Mouse (Mus musculus) T-helper 2 cell (primary cell): Measurements from ENCODE around the gene Blcap.

ENCODE experiments used
- in situ Hi-C: fragments of 300-600 bp; cut with MboI, MseI; formaldehyde crosslinking; loops from one replicate; pipeline ENCODE4 v1.15.1; 2025; ENCODE audit warnings: high pct_unique_total_duplicates

The Blcap gene

DNA sequence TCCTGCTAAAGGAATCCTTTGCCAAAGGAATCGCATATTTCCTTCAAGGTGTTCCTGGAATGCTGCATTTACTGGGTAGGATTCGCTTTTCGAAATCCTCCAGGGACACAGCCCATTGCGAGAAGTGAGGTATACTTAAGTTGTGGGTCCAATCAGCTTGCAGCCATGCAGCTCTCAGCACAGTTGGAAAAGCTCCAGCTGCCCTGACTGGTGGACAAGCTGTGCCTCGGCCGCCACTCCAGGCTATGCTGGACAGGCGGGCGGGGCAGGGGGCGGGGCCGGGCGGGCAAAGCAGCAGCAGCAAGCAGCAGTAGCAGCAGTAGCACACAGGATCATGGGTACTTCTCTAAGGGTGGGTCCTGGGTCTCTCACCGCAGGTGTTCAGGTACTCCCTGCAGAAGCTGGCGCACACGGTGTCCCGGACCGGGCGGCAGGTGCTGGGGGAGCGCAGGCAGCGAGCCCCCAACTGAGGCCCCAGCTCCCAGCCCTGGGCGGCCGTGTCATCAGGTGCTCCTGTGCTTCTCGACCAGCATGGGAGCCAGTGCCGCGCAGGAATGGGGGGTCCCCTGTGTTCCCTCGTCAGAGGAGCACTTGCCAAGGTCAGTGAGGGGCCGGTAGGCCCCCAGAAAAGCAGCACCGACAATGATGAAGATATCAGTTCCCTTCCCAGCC is 9.8 kb downstream of the Blcap start:
- in situ Hi-C loops, result loop anchor here (5.0 to 25.0 kb wide), 2 partner anchors 99 to 624 kb away; no protein-coding TSS in a partner anchor

DNA sequence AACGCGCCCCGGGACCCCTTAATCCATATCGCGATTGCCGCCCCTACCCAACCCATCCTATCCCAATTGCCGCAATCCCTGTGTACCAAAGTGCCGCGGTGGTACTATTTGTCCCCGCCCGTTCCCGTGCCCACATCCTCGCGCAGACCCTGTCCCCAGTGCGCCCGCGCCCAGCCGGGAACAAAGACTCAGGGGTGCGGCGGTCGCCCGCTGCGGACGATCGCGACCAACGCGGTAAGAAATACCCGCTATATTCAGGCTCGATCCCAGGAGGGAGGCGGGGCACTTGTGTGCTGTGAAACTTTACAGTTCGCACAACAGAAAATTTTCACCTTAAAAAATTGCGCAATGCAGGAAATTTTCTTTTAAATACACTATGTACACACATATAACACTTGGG is 10.8 kb downstream of the Blcap start:
- in situ Hi-C loops, result loop anchor here (5.0 to 25.0 kb wide), 2 partner anchors 98 to 623 kb away; no protein-coding TSS in a partner anchor

DNA sequence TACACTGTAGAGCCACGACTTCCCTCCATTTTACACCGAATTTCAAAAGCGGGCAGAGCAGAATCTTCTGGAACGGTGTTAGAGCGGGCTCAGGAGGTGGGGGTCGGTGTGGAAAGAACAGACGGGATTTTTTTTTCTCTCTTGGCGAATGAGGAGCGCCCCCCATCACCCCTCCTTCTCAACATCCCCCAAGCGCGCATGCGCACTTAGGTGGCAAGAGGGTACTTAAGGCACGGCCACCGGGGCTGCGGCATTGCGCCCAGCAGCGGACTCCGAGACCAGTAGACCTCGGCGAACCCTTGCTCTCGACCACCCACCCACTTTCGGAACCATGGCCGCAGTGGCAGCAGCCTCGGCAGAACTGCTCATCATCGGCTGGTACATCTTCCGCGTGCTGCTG is 11.2 kb downstream of the Blcap start, which contains the start of gene Nnat:
Nnat (plus strand) TSS at position 221 of the 400 bp plus-strand sequence.
- in situ Hi-C loops, result loop anchor here (5.0 to 25.0 kb wide), 2 partner anchors 98 to 623 kb away; no protein-coding TSS in a partner anchor

DNA sequence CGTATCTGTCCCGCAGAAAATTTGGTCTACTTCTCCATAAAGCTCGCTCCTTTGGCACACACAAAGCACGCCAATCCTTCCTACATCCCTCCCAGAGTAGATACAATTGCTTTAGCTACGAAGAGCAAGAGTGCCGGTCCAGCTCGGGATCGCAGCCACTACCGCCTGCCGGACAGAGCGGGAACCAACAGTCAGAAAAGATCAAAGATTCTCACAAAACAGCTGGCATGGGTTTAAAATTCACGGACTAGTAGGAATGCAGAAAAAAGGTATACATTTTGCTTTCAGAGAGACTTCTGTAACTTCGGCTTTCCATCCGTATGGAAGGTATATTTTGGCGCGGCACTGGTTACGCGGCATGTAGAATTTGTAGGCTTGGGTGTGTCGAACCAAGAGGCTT is 11.6 kb downstream of the Blcap start:
- in situ Hi-C loops, result loop anchor here (25.0 kb wide), 1 partner anchor 622 kb away; no protein-coding TSS in a partner anchor

DNA sequence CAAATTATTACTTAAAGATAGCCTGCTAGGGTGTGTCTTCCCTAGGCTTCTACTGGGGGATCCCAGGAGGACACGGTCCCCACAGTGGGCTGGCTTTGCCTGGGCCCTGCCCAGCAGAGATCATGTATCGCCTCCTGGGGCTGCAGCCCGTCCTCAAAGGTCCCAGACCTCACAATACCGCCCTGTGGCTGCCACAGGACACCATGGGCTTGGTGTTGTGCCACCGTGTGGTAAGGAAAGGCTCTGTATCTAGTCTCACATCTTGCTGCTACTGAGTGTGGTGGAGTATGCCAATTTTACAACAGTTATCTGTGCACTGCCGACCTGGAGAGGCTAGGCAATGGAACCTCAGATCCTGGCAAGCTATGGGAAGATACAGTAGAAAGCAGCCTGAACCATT is 12.6 kb downstream of the Blcap start:
- in situ Hi-C loops, result loop anchor here (25.0 kb wide), 1 partner anchor 621 kb away; no protein-coding TSS in a partner anchor

DNA sequence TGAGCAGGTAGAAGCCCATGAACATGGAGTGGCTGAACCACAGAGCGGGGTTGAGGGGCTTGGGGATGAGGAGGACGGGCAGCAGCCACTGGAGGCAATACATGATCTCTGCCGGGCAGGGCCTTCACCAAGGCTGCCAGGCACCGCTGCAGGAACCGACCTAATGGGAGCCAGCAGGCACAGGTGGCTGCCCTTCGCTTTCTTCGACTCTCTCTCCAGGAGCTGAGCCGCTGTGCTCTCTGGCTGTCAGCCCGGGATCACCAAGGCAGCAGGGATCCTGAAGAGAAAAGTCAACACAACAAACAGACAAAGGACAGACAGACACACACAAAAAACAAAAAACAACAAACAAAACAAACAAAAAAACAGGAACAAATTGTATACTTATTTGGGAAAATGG is 13.0 kb downstream of the Blcap start:
- in situ Hi-C loops, result loop anchor here (25.0 kb wide), 1 partner anchor 621 kb away; no protein-coding TSS in a partner anchor

DNA sequence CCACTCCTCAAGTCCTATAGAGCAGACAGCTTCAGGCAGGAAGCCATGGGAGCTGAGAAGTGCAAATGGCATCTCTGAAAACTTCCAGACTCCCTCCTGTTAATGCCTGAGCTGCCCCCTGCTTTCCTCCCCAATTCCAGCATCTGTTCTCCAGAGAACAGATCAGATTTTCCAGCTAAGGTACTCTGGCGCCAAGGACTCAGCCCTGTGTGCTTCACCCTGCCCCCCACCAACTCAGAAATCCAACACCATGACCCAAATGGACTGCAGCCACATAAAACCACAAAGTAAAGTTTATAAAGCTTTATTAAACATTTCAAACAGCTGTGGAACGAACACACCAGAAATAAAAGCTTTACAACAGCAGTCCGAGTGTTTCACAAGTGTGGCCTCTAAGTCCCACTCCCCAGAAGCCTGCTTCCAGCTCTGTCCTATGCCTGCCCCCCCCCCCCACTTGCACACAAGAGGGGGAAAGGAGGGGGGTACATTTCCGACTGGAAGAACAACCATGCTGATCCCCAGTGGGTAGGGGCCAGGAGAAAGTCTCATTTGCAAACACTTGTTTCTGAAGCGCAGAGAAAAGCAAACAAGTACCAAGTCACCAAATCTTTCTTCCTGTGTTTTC is 14.9 kb downstream of the Blcap start:
- in situ Hi-C loops, result loop anchor here (25.0 kb wide), 1 partner anchor 619 kb away; no protein-coding TSS in a partner anchor

DNA sequence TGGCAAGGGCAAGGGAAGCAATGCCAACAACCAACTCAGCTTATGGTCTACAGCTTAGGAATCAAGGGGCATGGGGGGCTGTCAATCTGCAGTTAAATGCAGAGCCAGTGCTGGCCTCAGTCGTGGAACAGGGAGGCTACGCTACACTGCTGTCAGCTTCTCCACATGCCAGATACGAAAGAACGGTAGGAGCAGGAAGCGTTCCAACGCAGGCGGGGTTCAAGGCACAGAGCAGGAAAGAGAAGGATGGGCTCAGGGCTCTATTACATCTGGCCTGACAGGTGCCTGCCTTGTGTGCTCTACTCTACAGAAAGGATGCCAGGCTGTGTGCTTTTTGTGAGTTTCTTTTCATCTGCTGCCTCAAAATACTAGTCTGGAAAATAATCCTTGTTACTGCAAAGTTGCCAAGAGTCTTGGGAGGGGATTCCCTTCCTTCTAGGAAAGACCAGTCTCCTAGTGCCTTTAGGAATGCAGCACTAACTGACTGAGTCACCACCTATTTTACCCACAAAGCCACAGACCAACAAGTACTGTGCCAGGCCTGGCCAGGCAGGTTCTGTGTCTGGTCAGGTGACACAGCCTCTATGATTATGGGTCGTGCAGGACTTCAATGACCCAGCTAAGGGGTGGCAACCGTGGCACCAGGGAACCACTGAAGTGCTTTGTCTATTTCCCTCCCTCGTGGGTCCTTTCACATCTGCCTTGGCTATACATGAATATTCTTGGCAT is 18.8 kb downstream of the Blcap start:
- in situ Hi-C loops, result loop anchor here (25.0 kb wide), 1 partner anchor 615 kb away; no protein-coding TSS in a partner anchor

DNA sequence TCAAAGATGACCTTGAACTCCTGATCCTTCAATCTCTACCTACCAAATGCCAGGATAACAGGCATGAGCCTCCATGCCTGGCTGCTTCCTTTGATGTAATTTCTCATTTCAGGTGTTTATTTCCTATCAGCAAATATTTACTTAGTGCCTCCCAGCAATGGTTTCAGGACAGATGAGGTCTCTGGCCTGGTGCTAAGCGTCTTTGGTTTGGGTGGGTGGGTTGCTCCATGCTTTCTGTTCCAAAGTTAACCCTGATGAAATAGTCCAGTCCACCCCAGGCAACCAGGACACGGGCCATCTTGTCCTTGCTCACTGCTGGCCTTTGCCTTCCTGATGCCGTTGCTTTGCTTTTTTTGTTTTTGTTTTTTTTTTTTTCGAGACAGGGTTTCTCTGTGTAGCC is 20.8 kb downstream of the Blcap start:
- in situ Hi-C loops, result loop anchor here (25.0 kb wide), 1 partner anchor 613 kb away; no protein-coding TSS in a partner anchor

DNA sequence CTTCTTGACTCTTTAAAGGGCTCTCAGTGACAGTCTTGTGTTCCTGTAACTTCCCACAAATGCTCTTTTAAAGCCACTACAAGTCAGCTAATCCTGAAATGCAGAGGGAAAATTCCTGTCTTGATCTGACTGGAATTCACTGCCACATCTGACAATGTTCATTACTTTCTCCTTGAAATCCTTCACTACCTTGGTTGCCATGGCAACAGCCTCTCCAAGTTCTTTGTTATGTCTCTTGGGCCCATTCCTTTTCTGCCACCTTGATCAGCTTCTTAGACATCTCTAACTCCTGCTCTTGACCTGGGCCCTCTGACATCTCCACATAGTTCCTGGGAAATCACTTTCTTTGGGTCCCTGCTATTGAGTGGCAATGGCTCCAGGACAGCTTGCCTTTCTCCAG is 24.4 kb downstream of the Blcap start:
- in situ Hi-C loops, result no loop called here

DNA sequence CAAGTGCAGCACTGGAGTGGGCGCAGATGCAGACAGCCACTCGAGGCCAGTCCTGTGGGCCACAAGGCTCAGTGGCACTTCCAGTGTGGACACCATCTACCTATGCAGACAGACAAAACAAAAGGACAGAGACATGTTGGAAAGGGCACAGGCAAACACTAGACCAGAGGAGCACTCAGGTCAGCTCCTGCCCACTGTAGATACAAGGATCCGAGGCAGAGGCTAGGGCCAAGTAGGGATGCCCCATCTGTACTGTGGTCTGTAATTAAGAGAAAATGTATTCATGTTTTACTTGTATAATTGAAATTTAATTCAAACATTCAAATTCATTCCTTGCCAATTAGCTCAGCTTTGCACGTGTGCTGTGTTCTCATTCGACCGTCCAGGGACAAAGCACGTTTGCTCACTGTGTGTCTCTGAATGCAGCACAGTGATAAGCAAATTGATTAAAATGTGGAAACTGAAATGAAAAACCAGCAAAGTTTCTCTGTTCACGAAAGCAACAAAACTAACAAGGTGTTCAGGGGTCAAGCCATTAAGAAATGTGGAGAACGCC is 26.7 kb downstream of the Blcap start:
- in situ Hi-C loops, result no loop called here

DNA sequence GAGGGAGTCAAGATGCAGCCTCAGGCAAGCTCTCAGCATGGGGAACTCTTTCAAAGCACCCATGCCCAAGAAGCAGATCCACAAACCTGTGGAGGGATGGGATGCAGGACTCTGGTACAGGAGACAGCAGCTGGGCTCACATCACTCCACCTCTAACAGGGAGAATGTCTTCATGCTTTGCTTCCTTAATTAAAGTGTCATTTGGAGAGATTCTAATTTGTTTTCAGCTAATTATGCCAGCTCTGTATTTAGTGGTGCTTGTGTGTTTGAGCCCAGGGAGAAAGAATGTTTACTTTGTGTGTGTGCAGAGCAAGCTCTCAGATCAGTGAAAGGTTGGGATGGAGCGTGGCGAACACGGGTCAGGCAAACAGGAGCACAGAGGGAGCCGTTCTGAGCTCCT is 28.7 kb downstream of the Blcap start:
- in situ Hi-C loops, result no loop called here

DNA sequence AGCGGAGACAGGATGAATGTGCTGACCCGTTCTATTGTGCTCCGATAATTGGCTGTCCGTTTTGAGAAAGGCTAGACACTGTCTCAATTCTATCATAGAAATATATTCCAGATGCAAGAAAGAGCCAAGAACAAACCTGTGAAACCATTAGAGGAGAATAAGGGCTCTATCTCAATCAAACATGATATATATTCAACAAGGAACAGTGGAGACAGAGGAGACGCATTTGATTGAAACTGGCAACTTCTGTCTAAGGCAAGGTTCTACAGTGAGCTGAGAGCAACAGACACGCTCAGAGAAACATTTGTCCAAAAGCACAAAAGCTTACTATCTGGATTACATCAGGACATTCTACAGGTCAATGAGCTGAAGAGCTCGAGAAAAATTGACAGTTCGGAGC is 29.4 kb downstream of the Blcap start:
- in situ Hi-C loops, result no loop called here

DNA sequence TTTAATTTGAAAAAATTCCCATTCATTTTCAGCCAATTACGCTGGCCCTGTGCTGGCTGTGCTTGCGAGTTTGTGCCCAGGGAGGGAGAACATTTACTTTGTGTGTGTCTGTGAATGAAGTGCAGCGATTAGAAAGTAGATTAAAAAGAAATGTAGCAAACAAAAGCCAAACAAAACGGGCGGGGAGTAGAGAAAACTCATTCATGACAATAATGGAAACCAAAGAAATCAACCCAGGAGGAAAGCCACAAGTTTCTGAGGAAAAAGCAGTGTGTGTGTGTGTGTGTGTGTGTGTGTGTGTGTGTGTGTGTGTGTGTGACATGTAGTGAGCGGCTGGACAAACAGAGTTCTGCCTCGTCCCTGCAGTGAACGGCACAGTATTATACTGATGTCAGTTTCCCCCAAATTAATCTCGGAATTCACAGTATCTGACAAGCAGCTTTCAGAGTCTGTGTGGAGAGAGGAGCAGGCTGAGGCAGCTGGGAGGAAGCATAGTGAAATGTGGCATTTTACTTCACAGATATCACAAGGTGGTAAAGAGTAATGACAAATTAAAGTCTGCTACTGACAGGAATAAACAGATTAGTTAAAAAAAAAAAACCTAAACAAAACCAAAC is 30.0 kb downstream of the Blcap start:
- in situ Hi-C loops, result no loop called here

DNA sequence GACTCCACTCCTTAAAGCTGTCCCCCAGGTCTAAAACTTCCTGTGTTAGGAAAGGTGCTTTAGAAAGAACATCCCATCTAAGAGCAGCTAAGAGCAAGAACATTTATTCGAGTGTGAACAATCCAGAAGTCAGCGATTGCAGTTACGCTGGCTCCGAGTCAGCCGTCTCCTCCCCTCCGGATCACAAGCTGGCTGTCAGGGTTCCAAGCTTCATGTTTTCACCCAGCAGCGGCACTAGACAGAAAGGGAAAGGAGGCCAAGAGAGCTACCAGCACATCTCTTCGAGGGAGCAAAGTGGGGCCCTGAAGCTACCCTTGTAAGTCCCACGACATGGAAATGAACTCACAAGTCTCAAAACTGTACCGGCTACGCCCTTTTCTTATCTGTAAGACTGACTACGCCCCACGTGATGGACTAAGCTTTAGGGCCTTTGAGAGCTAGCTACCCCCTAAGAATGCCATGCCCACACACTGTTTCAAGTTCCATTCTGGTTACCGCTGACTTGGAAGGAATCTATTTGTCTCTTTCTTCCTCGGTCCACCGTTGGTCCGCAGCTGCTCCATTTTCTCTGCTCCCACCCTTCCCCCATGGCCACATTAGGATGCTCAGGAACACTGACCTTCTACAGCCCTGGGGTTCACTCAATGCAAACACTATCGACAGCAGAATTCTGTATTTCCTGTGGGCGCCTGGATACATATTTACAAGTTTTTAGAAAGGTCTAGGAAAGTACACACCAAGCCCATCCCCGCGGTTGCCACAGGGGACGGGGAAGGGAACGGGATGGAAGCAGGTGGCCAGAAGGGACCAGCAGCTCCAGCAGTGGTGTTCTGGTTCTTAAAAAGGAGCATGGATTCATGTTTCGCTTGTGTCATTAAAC is 30.8 kb downstream of the Blcap start:
- in situ Hi-C loops, result no loop called here

DNA sequence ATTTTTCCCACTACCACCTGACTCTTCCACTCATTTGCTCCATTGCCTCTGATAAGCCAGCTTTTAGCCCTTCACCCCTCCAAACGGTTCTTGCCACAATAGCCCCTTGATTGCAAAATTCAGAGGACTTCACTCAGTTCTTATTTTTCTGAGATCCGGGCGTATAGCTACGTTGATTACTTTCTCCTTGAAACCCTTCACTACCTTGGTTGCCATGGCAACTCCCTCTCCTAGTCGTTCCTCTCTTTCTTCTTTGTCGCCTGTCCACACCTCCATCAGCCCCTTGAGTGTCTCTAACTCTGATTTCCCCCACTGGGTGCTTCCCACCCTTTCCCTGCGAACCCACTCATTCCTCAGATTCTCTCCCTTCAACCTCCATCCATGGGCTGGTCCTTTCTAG is 34.0 kb downstream of the Blcap start:
- in situ Hi-C loops, result no loop called here

DNA sequence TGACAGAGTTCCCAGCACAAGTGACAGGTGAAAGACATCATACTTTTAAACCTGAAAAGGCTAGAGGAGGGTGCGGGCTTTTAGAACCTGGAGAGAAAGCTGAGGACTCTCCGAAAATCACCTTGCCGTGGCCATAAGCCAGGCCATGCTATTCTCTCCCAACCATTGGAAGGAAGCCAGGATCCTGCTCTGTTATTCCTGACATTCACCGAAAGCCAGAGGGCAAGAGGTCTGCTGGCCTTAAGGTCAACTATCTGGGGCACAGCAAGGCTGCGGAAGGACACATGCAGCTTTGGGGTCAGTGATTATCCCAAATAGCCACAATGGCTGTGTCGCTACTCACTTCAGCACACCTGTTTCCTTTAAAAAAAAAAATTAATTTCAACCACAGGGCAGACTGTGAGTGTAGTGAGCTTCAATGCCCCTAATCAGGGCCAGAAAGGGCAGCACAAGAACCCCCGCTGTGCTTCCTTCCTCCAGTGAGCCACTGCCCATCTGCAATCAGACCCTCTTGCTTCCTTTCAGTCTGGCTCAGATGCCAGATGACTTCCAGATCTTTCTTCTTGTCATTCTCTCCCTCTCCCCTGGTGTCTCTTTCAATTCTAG is 34.5 kb downstream of the Blcap start:
- in situ Hi-C loops, result no loop called here

DNA sequence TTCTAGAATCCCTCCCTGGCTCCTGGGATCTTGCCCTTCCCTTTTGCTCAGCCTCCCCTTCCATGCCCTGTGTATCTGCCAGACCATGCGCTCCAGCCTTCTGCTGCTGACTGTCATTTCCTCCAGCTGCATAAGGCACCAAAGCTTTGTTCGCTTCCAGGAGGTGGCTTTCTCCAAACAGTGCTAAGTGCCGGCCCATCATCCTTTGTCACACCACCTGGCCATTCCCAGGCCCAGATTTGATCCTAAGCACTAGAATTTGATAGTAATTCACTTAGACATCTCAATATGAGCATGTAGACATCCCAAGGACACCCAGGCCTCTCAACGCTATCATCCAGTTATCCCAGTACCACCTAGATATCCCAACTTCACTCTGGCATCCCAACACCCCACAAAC is 36.9 kb downstream of the Blcap start:
- in situ Hi-C loops, result no loop called here

DNA sequence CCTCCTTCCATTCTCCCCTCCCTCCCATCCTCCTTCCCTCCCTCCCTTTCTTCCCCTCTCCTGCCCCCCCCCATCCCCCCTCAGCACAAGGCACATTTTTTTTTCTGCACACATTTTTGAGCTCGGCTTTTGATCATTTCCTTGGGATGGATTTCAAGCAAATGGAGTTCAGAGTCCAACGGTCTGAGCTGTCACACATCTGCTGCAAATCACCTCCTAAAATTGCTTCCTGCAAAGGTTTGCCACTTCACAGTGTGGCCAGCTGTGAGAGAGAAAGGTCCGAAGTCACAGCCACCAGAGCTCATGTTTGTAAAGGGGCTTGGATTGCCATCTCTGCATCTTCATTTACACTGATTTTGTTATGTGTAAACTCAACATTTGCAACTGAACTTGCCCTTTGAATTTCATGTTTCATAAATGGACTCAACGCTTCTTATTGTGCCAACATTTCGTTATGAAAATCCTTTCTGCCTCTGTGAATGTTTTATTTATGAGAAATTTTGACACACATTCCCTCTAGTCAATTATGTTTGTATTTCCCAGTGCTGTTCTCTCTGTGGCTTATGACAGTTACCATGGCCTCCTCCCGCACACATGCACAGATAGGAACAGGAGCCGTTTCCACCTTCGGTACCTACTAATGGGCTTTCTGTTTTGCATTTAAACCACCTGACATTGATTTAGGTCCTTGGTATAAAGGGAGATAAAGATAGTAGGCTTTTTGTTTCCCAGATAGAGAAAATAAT is 39.2 kb downstream of the Blcap start:
- in situ Hi-C loops, result no loop called here
